Mouse (Mus musculus) lung, adult 2 months (tissue): ENCODE measurements around the gene 6330403K07Rik. TPM values are rescaled to one million over a fixed set of nuclear protein-coding genes. Genes with fewer than 3 reads are reported as not detected.
A peak's percentile ranks its signal among the peaks of the same experiment; 100 is the strongest.

ENCODE experiments used
- DNase-seq: peaks from one replicate; pipeline ENCODE4 v3.0.0; 2022
- H3K4me1 ChIP-seq: fragments of 200-500 bp; 2 replicates; pipeline ENCODE4 v1.6.1; 2011; ENCODE audit warnings: low read length; ENCODE audit not compliant: control insufficient read depth, insufficient read depth
- H3K4me3 ChIP-seq: fragments of 200-500 bp; replicated peaks from 2 replicates; pipeline ENCODE3; 2011; ENCODE audit warnings: low read depth, mild to moderate bottlenecking, control low read depth, low read length; ENCODE audit errors: extremely low read depth
- CTCF ChIP-seq: fragments of 200-500 bp; IDR thresholded peaks from 2 replicates; pipeline ENCODE4 v1.5.1; 2011; ENCODE audit warnings: mild to moderate bottlenecking, low read length, control low read depth; ENCODE audit not compliant: insufficient read depth
- POLR2A ChIP-seq: fragments of 200-500 bp; IDR thresholded peaks from 2 replicates; pipeline ENCODE4 v1.6.1; 2011; ENCODE audit warnings: low read depth, mild to moderate bottlenecking, control low read depth, low read length, borderline replicate concordance; ENCODE audit errors: extremely low read depth
- WGBS: fragments of 180-500 bp; shearing (Covaris S2); methylation state at CpG from one replicate; pipeline ENCODE4 v1.1.7; 2018; 5-methylcytosine and 5-hydroxymethylcytosine counted together
- polyA plus RNA-seq: library from polyadenylated mRNA; depleted of rRNA; stranded (reverse); fragments of >200 nt; gene quantifications from 2 replicates; pipeline ENCODE4 v1.2.3, GENCODE M21; 2012; rRNA removed

6330403K07Rik gene
- polyA plus RNA-seq, 1 experiment, result 1.5 TPM

DNA sequence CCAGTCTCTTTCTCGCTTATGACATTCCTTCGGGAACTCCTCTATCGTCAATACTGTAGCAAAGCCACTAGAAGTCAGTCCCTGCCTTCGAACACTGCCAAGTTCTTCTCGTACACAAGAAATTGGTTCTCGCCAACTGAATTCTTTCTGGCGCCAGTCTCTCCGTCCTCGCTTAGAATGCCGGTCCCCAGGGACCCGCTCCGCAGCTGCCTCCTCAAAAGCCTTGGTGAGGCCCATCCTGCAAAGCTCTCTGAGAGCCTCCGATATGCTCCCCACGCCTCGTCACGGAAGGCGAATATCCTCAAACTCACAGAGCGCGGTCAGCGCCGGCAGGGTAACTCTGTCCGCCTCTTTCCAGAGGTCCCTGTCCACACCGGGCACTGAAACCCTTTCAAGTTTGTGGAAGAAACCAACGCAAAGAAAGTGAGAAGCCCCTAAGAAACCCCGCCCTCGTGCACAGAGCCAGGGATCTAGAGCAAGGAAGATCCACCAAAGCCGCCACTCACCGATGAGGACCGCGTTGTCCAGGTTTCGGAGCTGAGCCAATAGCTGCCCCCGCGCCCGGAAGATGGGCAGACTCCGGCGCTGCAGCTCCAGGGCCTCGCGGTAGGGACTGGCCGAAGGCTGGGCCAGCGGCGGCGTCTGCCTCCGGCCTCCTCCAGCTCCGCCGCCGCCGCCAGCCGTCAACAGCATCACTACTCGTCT is 29.6 kb downstream of the 6330403K07Rik start:
- peaks cover 6% of the 10 kb centered on the region for H3K4me1 ChIP-seq
- under 1% methylated on average over 49 of the region's 49 CpGs for WGBS
- no peak for DNase-seq
- TF ChIP-seq POLR2A (no peak), CTCF (no peak)
- H3K4me3 ChIP-seq, result peak overlapping the region; percentile 75

DNA sequence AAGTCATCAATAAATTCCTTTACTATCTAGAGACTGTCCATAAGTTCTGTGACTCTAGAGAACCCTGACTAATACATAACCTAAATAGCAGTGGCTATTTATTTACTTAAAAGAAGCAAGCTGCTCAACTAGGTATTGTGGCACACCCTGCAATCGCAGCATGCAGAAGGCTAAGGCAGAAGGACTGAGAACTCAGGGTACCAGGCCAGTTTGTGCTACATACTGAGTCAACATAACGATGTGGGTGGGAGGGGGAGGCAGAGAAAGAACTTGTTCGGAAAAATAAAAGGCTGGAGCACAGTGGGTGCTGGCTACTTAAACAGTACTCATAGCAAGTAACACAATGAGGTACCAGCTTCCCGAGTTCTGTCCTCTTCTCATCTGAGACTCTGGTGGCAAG is 32.1 kb downstream of the 6330403K07Rik start:
- Histone ChIP-seq H3K4me1 (peaks cover 6% of the 10 kb centered on the region; the same call in 1 of the 2 replicates), H3K4me3 (no peak overlapping the region)
- TF ChIP-seq CTCF (no peak), POLR2A (no peak)
- no peak for DNase-seq
- WGBS, result 83% methylated on average over 4 of the region's 4 CpGs

GRCm38 (mm10) chr11:70982557-70983228 is 50.6 kb downstream of the 6330403K07Rik start, which contains the start of gene C1qbp:
C1qbp (minus strand) TSS chr11:70983026.
- H3K4me3 ChIP-seq, result peak within 1 kb of the TSS; percentile 69
- peaks cover 4% of the 10 kb centered on the region for H3K4me1 ChIP-seq
- DNase-seq, result peak; percentile 95
- TF ChIP-seq POLR2A (no peak), CTCF (peak; percentile 78)
- under 1% methylated on average over 62 of the region's 64 CpGs for WGBS

DNA sequence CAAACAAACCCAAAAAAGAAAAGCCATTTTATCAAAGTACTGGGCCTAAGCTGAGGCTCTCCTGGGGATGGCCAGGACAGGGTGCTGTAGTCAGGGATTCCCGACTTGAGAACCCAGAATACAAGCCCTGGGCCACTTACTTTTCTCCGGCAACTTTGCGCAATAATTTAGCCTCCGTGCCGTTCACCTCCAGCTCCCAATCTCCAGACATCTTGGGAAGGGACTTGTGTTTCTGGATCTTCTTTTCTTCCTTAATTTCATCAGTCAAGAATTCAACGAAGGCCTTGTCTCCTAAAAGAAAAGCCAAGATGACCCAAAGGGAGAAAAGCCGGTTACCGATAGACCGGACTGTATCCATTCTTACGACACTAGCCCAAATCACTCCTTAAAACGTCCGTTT is 51.3 kb downstream of the 6330403K07Rik start:
- H3K4me3 ChIP-seq, result peak overlapping the region; percentile 12
- DNase-seq, result no peak
- WGBS, result 5% methylated on average over 12 of the region's 12 CpGs
- peaks cover 4% of the 10 kb centered on the region for H3K4me1 ChIP-seq
- TF ChIP-seq CTCF (no peak), POLR2A (no peak)

Other genes starting within 250 kb of the 6330403K07Rik start
- 2.6 and 3.5 TPM in 2 replicates for gene Scimp, start 220.9 kb downstream of the 6330403K07Rik start, polyA plus RNA-seq
- gene Rabep1, start 188.7 kb downstream of the 6330403K07Rik start, polyA plus RNA-seq, result 3.4 TPM in 2 replicates
- 20.4 and 26.8 TPM in 2 replicates for gene Nup88, start 63.5 kb downstream of the 6330403K07Rik start, polyA plus RNA-seq
- 25.6 and 42.6 TPM in 2 replicates for gene Rpain, start 63.3 kb downstream of the 6330403K07Rik start, polyA plus RNA-seq
- gene C1qbp, start 50.5 kb downstream of the 6330403K07Rik start, polyA plus RNA-seq, result 50.9 and 94.1 TPM in 2 replicates
- 16.3 and 20.5 TPM in 2 replicates for gene Dhx33, start 29.1 kb downstream of the 6330403K07Rik start, polyA plus RNA-seq
- 3.2 and 5.1 TPM in 2 replicates for gene Mis12, start 13.9 kb downstream of the 6330403K07Rik start, polyA plus RNA-seq
- 9.0 and 15.5 TPM in 2 replicates for gene Derl2, start 13.7 kb downstream of the 6330403K07Rik start, polyA plus RNA-seq
- 0.10 TPM in 1 of 2 replicates, not detected in the other for gene Nlrp1a, start 111.2 kb upstream of the 6330403K07Rik start, polyA plus RNA-seq
- gene Nlrp1b, start 197.2 kb upstream of the 6330403K07Rik start, polyA plus RNA-seq, result 0.59 and 0.66 TPM in 2 replicates